Mouse (Mus musculus): Measurements from ENCODE around the gene Cox10.

Cox10 gene

GRCm38 (mm10) chr11:63918321-63919105 is 160.8 kb downstream of the Cox10 start:
- DNase-seq (ENCODE audit: low spot score in 2 of 2), result no peak

DNA sequence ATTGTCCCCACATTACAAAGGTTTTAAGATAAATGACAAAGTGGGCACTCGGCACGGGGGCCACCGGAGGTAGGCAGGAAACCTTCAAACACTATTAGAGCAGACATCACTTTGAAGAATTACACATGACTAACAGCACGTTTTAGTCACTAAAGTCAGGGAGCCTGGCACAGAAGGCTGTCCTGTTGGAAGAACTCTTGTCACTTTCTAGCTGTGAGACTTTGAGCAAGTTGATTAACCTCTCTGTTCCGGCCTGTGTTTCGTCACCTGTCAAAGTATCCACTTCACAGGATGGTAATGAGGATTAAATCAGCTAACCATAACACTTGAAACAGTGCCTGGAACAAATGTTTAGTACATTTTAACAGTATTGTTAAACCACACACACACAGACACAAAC is 161.7 kb downstream of the Cox10 start:
- DNase-seq (ENCODE audit: low spot score in 2 of 2), result no peak

- DNase-seq (ENCODE audit: low spot score in 2 of 2), result peak; percentile 38 to 65
Measured at GRCm38 (mm10) chr11:63914388-63914787, 164.9 kb downstream of the Cox10 start.

GRCm38 (mm10) chr11:63913936-63914335 is 165.3 kb downstream of the Cox10 start:
- no peak for DNase-seq (ENCODE audit: low spot score in 2 of 2)
